Comparison of ENCODE assay signal across 8 mouse cellular contexts in the genomic region with DNA sequence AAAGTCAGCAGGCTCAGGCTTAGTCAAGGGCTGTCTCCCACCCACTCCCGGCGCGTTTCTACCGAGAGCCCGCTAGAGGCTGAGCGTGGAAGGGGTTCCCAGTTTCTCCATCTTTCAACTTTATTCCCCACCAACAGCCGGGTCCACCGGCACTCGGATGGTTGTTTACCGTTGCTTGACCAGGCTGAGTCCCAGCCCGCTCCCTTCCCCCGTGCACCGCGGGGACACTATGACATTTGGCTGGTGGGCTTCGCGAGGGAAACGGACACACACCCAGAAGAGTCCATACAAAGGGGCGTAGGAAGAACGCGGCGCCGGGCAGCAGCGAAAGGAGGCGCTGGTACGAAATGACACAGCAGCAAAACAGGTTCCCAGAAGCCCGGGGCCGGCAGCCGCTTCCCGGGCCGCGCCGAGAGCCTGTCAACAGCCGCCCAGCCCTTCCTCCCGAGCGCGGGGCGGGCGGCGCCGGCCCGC. TPM values are rescaled to one million over a fixed set of nuclear protein-coding genes. Genes with fewer than 3 reads are reported as not detected.
DNase-seq lines count a peak whose midpoint lies in the region; ATAC-seq lines count a peak whose summit lies in the region.

No protein-coding gene starts in this region.

- peak; percentile 14; the same call in 1 of the 2 replicates for ATAC-seq in forebrain, embryonic 15.5 days (replicated peaks)
- ATAC-seq in hindbrain, embryonic 15.5 days (ENCODE audit: low FRiP score, low read depth) = peak; percentile 16
- no peak for ATAC-seq in limb, embryonic 12.5 days (ENCODE audit: insufficient number of reproducible peaks, insufficient read depth, low FRiP score, low TSS enrichment, low read depth)
- ATAC-seq in midbrain, embryonic 14.5 days (ENCODE audit: low FRiP score, low TSS enrichment) = peak; percentile 24

- no peaks in the 10 kb centered on the region for H3K9me3 ChIP-seq in forebrain, embryonic 15.5 days
- no peaks in the 10 kb centered on the region for H3K9me3 ChIP-seq in hindbrain, embryonic 15.5 days
- no peaks in the 10 kb centered on the region for H3K9me3 ChIP-seq in limb, embryonic 12.5 days
- H3K9me3 ChIP-seq in midbrain, embryonic 14.5 days (ENCODE audit: control insufficient read depth, low read length) = no peaks in the 10 kb centered on the region

- peak overlapping the region; percentile 92 for H3K4me2 ChIP-seq in forebrain, embryonic 15.5 days (replicated peaks)
- H3K4me2 ChIP-seq in hindbrain, embryonic 15.5 days = peak overlapping the region; percentile 93
- peak overlapping the region; percentile 92 for H3K4me2 ChIP-seq in limb, embryonic 12.5 days
- H3K4me2 ChIP-seq in midbrain, embryonic 14.5 days (ENCODE audit: low read length) = peak overlapping the region; percentile 92

- DNase-seq in heart, adult 18-20 months = peak; percentile 17 to 42
- DNase-seq in heart, postnatal 25 days (ENCODE audit: low spot score) = no peak
- peak; percentile 34 for DNase-seq in cerebellum, adult 11 months
- peak; percentile 75 for DNase-seq in midbrain, embryonic 14.5 days
- peak; percentile 39 to 41 for DNase-seq in spleen, postnatal 36 days (ENCODE audit: low spot score in 2 of 2)

- H3K4me3 ChIP-seq in forebrain, embryonic 15.5 days = peak overlapping the region; percentile 80
- peak overlapping the region; percentile 80 for H3K4me3 ChIP-seq in hindbrain, embryonic 15.5 days
- peak overlapping the region; percentile 80 for H3K4me3 ChIP-seq in limb, embryonic 12.5 days (replicated peaks)
- H3K4me3 ChIP-seq in midbrain, embryonic 14.5 days (replicated peaks; ENCODE audit: low read depth, low read length) = peak overlapping the region; percentile 80

- WGBS in forebrain, embryonic 15.5 days = under 1% methylated on average over 33 of the region's 41 CpGs
- WGBS in hindbrain, embryonic 15.5 days = under 1% methylated on average over 25 of the region's 41 CpGs
- under 1% methylated on average over 41 of the region's 41 CpGs for WGBS in limb, embryonic 12.5 days
- under 1% methylated on average over 37 of the region's 41 CpGs for WGBS in midbrain, embryonic 14.5 days

- intact Hi-C loops in heart, postnatal 25 days (cut with DNase I) = loop anchor here (2.0 to 10.0 kb wide), 3 partner anchors 19 to 455 kb away; partner anchors contain the start of gene Cops4

- peaks cover 23% of the 10 kb centered on the region for H3K4me1 ChIP-seq in forebrain, embryonic 15.5 days
- H3K4me1 ChIP-seq in hindbrain, embryonic 15.5 days (replicated peaks) = peaks cover 27% of the 10 kb centered on the region
- peaks cover 20% of the 10 kb centered on the region for H3K4me1 ChIP-seq in limb, embryonic 12.5 days (replicated peaks)
- peaks cover 17% of the 10 kb centered on the region for H3K4me1 ChIP-seq in midbrain, embryonic 14.5 days (ENCODE audit: control insufficient read depth, insufficient read depth, low read length)

- no peaks in the 10 kb centered on the region for H3K27me3 ChIP-seq in forebrain, embryonic 15.5 days
- H3K27me3 ChIP-seq in hindbrain, embryonic 15.5 days = no peaks in the 10 kb centered on the region
- no peaks in the 10 kb centered on the region for H3K27me3 ChIP-seq in limb, embryonic 12.5 days
- no peaks in the 10 kb centered on the region for H3K27me3 ChIP-seq in midbrain, embryonic 14.5 days (ENCODE audit: control insufficient read depth, insufficient read depth, low read length)

- H3K36me3 ChIP-seq in forebrain, embryonic 15.5 days = no peaks in the 10 kb centered on the region
- H3K36me3 ChIP-seq in hindbrain, embryonic 15.5 days = no peaks in the 10 kb centered on the region
- no peaks in the 10 kb centered on the region for H3K36me3 ChIP-seq in limb, embryonic 12.5 days
- H3K36me3 ChIP-seq in midbrain, embryonic 14.5 days (ENCODE audit: control insufficient read depth, insufficient read depth, low read length) = no peaks in the 10 kb centered on the region

- H3K9ac ChIP-seq in forebrain, embryonic 15.5 days (replicated peaks) = peak overlapping the region; percentile 52
- H3K9ac ChIP-seq in hindbrain, embryonic 15.5 days = peak overlapping the region; percentile 60
- peak overlapping the region; percentile 68 for H3K9ac ChIP-seq in limb, embryonic 12.5 days (replicated peaks)
- H3K9ac ChIP-seq in midbrain, embryonic 14.5 days (replicated peaks; ENCODE audit: low read length) = peak overlapping the region; percentile 56

- peak overlapping the region; percentile 76 for H3K27ac ChIP-seq in forebrain, embryonic 15.5 days (replicated peaks)
- peak overlapping the region; percentile 64 for H3K27ac ChIP-seq in hindbrain, embryonic 15.5 days (replicated peaks)
- peak overlapping the region; percentile 74 for H3K27ac ChIP-seq in limb, embryonic 12.5 days
- H3K27ac ChIP-seq in midbrain, embryonic 14.5 days (replicated peaks; ENCODE audit: low read depth, low read length) = peak overlapping the region; percentile 72

RNA-seq across cellular contexts. Expression of gene Lin54, which starts 0.6 kb away (rescaled TPM):
- total RNA-seq in heart, adult 18-20 months (2021) = 1 to 10 TPM; 5.6 to 6.1 TPM
- total RNA-seq in heart, postnatal 25 days (2021) = 1 to 10 TPM; 8.2 to 9.4 TPM
- 8.3 and 10.0 TPM in 2 replicates for polyA plus RNA-seq in forebrain, embryonic 15.5 days (2015; fragmentation: Nextera tagmentation; extraction: Ambion mirVana)
- 7.1 and 7.4 TPM in 2 replicates for polyA plus RNA-seq in hindbrain, embryonic 15.5 days (2015; fragmentation: Nextera tagmentation; extraction: Ambion mirVana)
- 14.6 and 16.6 TPM in 2 replicates for polyA plus RNA-seq in limb, embryonic 12.5 days (2016; fragmentation: Nextera tagmentation; extraction: Ambion mirVana)
- polyA plus RNA-seq in midbrain, embryonic 14.5 days (2014; fragmentation: Nextera tagmentation; extraction: Ambion mirVana) = 8.4 and 11.5 TPM in 2 replicates

RNA-seq across cellular contexts. Expression of gene Cops4, which starts 18.2 kb away (rescaled TPM):
- total RNA-seq in heart, adult 18-20 months (2021) = 10 to 100 TPM; 89.2 to 93.2 TPM
- 10 to 100 TPM; 79.7 to 85.4 TPM for total RNA-seq in heart, postnatal 25 days (2021)
- polyA plus RNA-seq in forebrain, embryonic 15.5 days (2015; fragmentation: Nextera tagmentation; extraction: Ambion mirVana) = 186 and 192 TPM in 2 replicates
- 171 and 175 TPM in 2 replicates for polyA plus RNA-seq in hindbrain, embryonic 15.5 days (2015; fragmentation: Nextera tagmentation; extraction: Ambion mirVana)
- 221 and 224 TPM in 2 replicates for polyA plus RNA-seq in limb, embryonic 12.5 days (2016; fragmentation: Nextera tagmentation; extraction: Ambion mirVana)
- polyA plus RNA-seq in midbrain, embryonic 14.5 days (2014; fragmentation: Nextera tagmentation; extraction: Ambion mirVana) = 175 and 210 TPM in 2 replicates
